Mouse (Mus musculus) spleen, adult 2 months (tissue): ENCODE measurements around the gene Brat1. TPM values are rescaled to one million over a fixed set of nuclear protein-coding genes. Genes with fewer than 3 reads are reported as not detected.
A peak's percentile ranks its signal among the peaks of the same experiment; 100 is the strongest.

Experiments used
- DNase-seq, 2 experiments: peaks; one replicate each; pipeline versions ENCODE4 v3.0.0 to v3.0.0-alpha.2; 2012 to 2021; ENCODE audit warnings: low spot score in 2 of 2, low read depth in 1 of 2
- H3K27ac ChIP-seq: fragments of 200-500 bp; 2 replicates; pipeline ENCODE4 v1.5.1; 2012; ENCODE audit warnings: low read length, inconsistent platforms; ENCODE audit not compliant: insufficient read depth
- H3K27me3 ChIP-seq: fragments of 200-500 bp; 2 replicates; pipeline ENCODE4 v1.6.1; 2012; ENCODE audit warnings: mild to moderate bottlenecking, moderate library complexity, low read length, inconsistent platforms; ENCODE audit not compliant: control insufficient read depth, insufficient read depth
- H3K36me3 ChIP-seq: fragments of 200-500 bp; 2 replicates; pipeline ENCODE4 v1.6.1; 2012; ENCODE audit warnings: mild to moderate bottlenecking, low read length, inconsistent platforms; ENCODE audit not compliant: control insufficient read depth, insufficient read depth
- H3K4me1 ChIP-seq: fragments of 200-500 bp; 2 replicates; pipeline ENCODE4 v1.6.1; 2011; ENCODE audit warnings: inconsistent platforms; ENCODE audit not compliant: control insufficient read depth, insufficient read depth, insufficient read length
- H3K4me3 ChIP-seq: fragments of 200-500 bp; 2 replicates; pipeline ENCODE4 v1.5.1; 2011; ENCODE audit warnings: mild to moderate bottlenecking, inconsistent platforms; ENCODE audit not compliant: insufficient read depth, insufficient read length; ENCODE audit errors: extremely low read depth
- CTCF ChIP-seq: fragments of 200-500 bp; IDR thresholded peaks from 2 replicates; pipeline ENCODE4 v1.5.1; 2011; ENCODE audit warnings: mild to moderate bottlenecking, inconsistent platforms; ENCODE audit not compliant: insufficient read depth, insufficient read length, insufficient replicate concordance; ENCODE audit errors: extremely low read depth
- POLR2A ChIP-seq: fragments of 200-500 bp; IDR thresholded peaks from 2 replicates; pipeline ENCODE4 v1.6.1; 2011; ENCODE audit warnings: low read depth, low read length, inconsistent platforms
- WGBS: fragments of 180-500 bp; shearing (Covaris S2); methylation state at CpG from one replicate; pipeline ENCODE4 v1.1.7; 2018; 5-methylcytosine and 5-hydroxymethylcytosine counted together
- polyA plus RNA-seq: library from polyadenylated mRNA; depleted of rRNA; stranded (reverse); fragments of >200 nt; gene quantifications from 2 replicates; pipeline ENCODE4 v1.2.3, GENCODE M21; 2012

The Brat1 gene
- polyA plus RNA-seq, 1 experiment = 28.3 TPM

GRCm38 (mm10) chr5:140739813-140740212, 35.0 kb downstream of the Brat1 start:
- Histone ChIP-seq H3K27ac (no peak overlapping the region), H3K36me3 (no peaks in the 10 kb centered on the region), H3K4me3 (no peak overlapping the region), H3K27me3 (no peaks in the 10 kb centered on the region), H3K4me1 (peaks cover 15% of the 10 kb centered on the region)
- TF ChIP-seq CTCF (no peak), POLR2A (no peak)
- DNase-seq = no peak
- WGBS = 50% methylated on average over 12 of the region's 12 CpGs

DNA sequence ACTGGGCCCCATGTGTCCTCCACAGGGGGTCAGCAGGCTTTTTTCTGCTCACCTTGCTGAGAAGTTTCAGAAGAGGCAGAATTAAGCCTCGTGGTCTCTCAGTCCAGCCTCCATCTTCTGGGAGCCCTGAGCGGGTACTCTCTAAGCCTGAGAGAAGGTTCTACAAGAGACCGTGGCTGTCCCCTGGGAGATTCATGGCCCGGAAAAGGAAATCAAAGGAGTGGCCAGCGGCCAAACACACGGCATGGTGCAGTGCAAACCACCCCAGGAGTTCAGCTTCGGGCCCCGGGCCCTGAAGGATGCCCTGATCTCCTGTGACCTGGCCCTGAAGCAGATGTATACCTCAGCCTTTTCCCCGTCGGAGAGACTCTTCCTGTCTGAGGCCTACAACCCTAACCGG, 36.2 kb downstream of the Brat1 start:
- no peaks in the 10 kb centered on the region for H3K36me3 ChIP-seq
- no peaks in the 10 kb centered on the region for H3K27me3 ChIP-seq
- whole genome bisulfite sequencing = 76% methylated on average over 11 of the region's 11 CpGs
- no peak for DNase-seq
- H3K4me1 ChIP-seq = peaks cover 8% of the 10 kb centered on the region
- H3K27ac ChIP-seq = no peak overlapping the region
- no peak for TF ChIP-seq POLR2A
- TF ChIP-seq CTCF = no peak
- H3K4me3 ChIP-seq = no peak overlapping the region

DNA sequence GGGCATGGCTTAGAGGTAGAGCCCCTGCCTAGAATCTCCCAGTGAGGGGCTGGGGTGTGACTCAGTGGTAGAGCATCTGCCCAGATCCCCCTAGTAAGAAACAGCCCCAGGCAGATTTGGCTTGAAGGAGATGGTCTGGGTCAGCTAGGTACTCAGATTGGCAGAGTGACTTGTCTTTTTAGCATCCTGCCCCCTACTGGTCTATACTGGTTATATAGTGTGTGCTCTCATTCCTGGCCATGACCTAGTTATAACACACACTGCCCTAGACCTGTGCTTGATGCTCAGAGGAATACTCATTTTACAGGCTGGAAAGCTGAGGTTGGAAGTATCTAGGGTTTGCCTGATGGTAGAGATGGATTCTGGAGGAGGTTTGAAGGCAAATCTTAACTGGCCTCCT, 37.1 kb downstream of the Brat1 start:
- H3K4me3 ChIP-seq = no peak overlapping the region
- peaks cover 4% of the 10 kb centered on the region for H3K4me1 ChIP-seq
- H3K27me3 ChIP-seq = no peaks in the 10 kb centered on the region
- H3K27ac ChIP-seq = no peak overlapping the region
- TF ChIP-seq POLR2A = no peak
- TF ChIP-seq CTCF = peak; percentile 1; the same call in 1 of the 2 replicates
- H3K36me3 ChIP-seq = no peaks in the 10 kb centered on the region
- no peak for DNase-seq

DNA sequence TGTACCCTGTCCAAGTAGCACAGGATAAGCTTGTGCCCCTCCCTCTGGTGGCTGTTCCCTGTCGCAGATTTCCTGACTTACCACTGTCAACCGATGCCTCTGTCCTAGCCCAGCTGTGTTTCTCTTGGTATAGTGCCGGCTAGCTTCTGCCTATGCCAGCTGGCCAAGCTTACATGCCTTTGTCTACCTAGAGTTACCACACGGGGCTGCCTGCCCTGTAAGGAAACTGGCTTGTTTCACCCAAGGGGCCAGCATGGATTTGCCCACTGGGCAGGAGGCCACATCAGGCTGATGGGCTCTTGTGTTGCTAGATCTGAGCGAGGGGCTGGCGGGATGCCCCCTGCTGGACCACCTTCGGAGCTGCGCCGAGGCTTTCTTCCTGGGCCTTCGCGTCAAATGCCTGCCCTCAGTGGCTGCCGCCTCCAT, 38.9 kb downstream of the Brat1 start:
- DNase-seq = no peak
- no peaks in the 10 kb centered on the region for H3K27me3 ChIP-seq

GRCm38 (mm10) chr5:140748425-140748824, 43.6 kb downstream of the Brat1 start:
- peak overlapping the region; percentile 62 for H3K27ac ChIP-seq
- H3K27me3 ChIP-seq = no peaks in the 10 kb centered on the region
- peaks cover 18% of the 10 kb centered on the region for H3K4me1 ChIP-seq
- no peak for TF ChIP-seq POLR2A
- TF ChIP-seq CTCF = no peak
- H3K4me3 ChIP-seq = no peak overlapping the region
- WGBS = 41% methylated on average over 10 of the region's 10 CpGs
- no peaks in the 10 kb centered on the region for H3K36me3 ChIP-seq
- no peak for DNase-seq

More for the DNA sequence above, 38.9 kb downstream of the Brat1 start:
- Histone ChIP-seq H3K27ac (no peak overlapping the region), H3K36me3 (no peaks in the 10 kb centered on the region), H3K4me3 (no peak overlapping the region), H3K4me1 (peaks cover 10% of the 10 kb centered on the region)
- WGBS = 54% methylated on average over 12 of the region's 12 CpGs
- TF ChIP-seq CTCF = peak; percentile 30; the same call in 1 of the 2 replicates
- no peak for TF ChIP-seq POLR2A

DNA sequence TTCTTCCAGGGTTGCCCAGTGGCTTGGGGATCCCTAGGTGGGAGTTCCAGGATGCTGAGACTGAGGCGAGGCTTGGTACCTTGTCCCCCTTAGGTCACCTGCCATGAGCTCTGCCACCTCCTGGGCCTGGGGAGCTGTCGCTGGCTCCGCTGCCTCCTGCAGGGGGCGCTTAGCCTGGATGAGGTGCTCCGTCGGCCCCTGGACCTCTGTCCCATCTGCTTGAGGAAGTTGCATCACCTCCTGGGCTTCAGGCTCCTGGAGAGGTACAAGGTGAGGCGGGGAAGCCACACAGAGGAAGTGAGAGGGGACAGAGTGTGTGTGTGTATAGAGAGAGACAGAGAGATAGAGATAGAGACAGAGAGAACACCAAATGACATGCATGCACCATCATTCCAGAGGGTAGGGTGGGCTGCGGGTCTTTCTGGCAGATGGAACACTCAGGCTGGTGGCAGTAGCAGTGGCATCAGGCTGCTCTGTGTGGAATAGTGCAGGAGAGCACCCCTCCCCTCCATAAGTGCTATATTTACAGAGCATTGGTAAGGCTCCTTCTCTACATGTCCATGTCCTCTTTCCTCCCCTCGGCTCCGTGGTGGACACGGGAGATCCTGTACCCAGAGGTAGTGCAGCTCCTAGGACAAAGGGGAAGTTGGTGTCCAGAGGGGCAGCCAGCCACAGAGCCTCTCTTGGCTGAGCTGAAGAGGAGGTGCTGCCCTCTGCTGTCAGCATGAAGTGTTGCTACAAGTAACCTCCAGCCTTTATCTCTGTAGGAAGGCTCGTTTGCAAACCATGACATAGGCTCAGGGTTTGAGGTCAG, 44.5 kb downstream of the Brat1 start:
- Histone ChIP-seq H3K4me3 (peak overlapping the region; percentile 10; the same call in 1 of the 2 replicates), H3K27me3 (no peaks in the 10 kb centered on the region), H3K27ac (peak overlapping the region; percentile 62), H3K36me3 (no peaks in the 10 kb centered on the region), H3K4me1 (peaks cover 18% of the 10 kb centered on the region)
- TF ChIP-seq CTCF (peak; percentile 86), POLR2A (no peak)
- DNase-seq = peak; percentile 60 to 76
- WGBS = 8% methylated on average over 12 of the region's 12 CpGs

DNA sequence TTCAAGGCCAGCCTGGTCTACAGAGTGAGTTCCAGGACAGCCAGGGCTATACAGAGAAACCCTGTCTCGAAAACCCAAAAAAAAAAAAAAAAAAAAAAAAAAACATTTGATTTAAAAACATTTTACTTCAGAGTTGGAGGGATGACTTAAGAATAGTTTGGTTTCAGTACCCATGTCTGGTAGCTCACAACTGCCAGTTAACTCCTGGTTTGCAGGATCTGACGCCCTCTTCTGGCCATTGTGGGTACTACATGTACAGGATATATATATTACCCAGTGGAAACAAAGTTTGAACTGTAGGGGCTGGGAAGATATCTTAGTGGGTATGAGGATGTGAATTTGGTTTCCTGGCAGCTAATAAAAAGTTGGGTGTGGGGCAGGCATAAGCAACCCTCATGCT, 46.1 kb downstream of the Brat1 start:
- no peak overlapping the region for H3K4me3 ChIP-seq
- no peaks in the 10 kb centered on the region for H3K36me3 ChIP-seq
- WGBS = 0% methylated on average over 1 of the region's 2 CpGs
- peaks cover 18% of the 10 kb centered on the region for H3K4me1 ChIP-seq
- TF ChIP-seq POLR2A (no peak), CTCF (peak; percentile 11; the same call in 1 of the 2 replicates)
- peak in 1 of 2 experiments; percentile 48 for DNase-seq
- no peak overlapping the region for H3K27ac ChIP-seq
- H3K27me3 ChIP-seq = no peaks in the 10 kb centered on the region
